Mouse (Mus musculus) Patski (cell line): ENCODE measurements around the gene Slc1a2. TPM values are rescaled to one million over a fixed set of nuclear protein-coding genes. Genes with fewer than 3 reads are reported as not detected.
A peak's percentile ranks its signal among the peaks of the same experiment; 100 is the strongest.

ENCODE experiments used
- ATAC-seq: fragments of 100-300 bp; one replicate; pipeline ENCODE4 v1.8.0; 2021
- CTCF ChIA-PET: fragments of 350-600 bp; sonication (Branson Sonifier 250); formaldehyde crosslinking; loops from one replicate; lab custom pipeline; 2022; ENCODE audit warnings: inconsistent platforms; lab: Charles Lee
- POLR2A ChIA-PET: fragments of 350-600 bp; sonication (Branson Sonifier 250); formaldehyde crosslinking; loops from one replicate; lab custom pipeline; 2022; ENCODE audit warnings: antibody characterized with exemption, inconsistent platforms; lab: Charles Lee
- DNase-seq: peaks from one replicate; pipeline ENCODE4 v3.0.0-alpha.2; 2011; ENCODE audit warnings: low read depth, low spot score
- H3K27me3 ChIP-seq: fragments of 371-371 bp; one replicate; pipeline ENCODE4 v1.5.1; 2021
- CTCF ChIP-seq: fragments of 100-300 bp; IDR thresholded peaks from one replicate; pipeline ENCODE4 v1.5.1; 2021
- in situ Hi-C: fragments of 300-500 bp; cut with MboI; formaldehyde crosslinking; loops from 3 replicates; pipeline ENCODE4 v1.11.1; 2018; ENCODE audit warnings: low pct_unique_long_range_greater_than_20kb, mixed read lengths
- polyA plus RNA-seq: library from polyadenylated mRNA; unstranded; gene quantifications from one replicate; pipeline ENCODE4 v1.2.3, GENCODE M21; 2021

Slc1a2 gene
- polyA plus RNA-seq, 1 experiment from 2014 or later: 0.92 TPM

DNA sequence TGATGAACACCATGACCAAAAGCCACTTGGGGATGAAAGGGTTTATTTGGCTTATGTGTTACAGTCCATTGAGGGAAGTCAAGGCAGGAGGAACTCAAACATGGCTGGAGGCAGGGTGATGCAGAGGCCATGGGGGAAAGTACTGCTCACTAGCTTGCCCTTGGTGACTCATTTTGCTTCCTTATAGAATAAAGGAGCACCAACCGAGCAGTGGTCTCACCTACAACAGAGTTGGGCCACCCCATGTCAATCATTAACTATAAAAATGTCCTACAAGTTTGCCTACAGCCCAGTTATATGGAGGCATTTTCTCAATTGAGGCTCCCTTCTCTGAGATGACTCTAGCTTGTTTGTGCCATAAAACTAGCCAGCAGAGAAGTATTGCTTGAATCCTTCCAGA, 169.4 kb downstream of the Slc1a2 start:
- in situ Hi-C loops: no loop called here
- DNase-seq (no peak), ATAC-seq (no peak)
- CTCF ChIA-PET: interaction anchor here (0.8 to 1.3 kb wide), 3 partner anchors 9 to 196 kb away, joined by 3 to 4 read pairs (median 3); no protein-coding TSS in a partner anchor
- TF ChIP-seq CTCF: no peak
- no peaks in the 10 kb centered on the region for H3K27me3 ChIP-seq
- POLR2A ChIA-PET: interaction anchor here (0.9 kb wide), 1 partner anchor 23 kb away, joined by 3 read pairs; no protein-coding TSS in a partner anchor

GRCm38 (mm10) chr2:102828381-102828780, 169.9 kb downstream of the Slc1a2 start:
- ChIA-PET CTCF (interaction anchor here (1.3 to 1.4 kb wide), 2 partner anchors 18 to 195 kb away, joined by 3 to 4 read pairs; no protein-coding TSS in a partner anchor), POLR2A (no interaction called here)
- H3K27me3 ChIP-seq: no peaks in the 10 kb centered on the region
- in situ Hi-C loops: no loop called here
- no peak for DNase-seq
- peak; percentile 26 for ATAC-seq
- no peak for TF ChIP-seq CTCF

DNA sequence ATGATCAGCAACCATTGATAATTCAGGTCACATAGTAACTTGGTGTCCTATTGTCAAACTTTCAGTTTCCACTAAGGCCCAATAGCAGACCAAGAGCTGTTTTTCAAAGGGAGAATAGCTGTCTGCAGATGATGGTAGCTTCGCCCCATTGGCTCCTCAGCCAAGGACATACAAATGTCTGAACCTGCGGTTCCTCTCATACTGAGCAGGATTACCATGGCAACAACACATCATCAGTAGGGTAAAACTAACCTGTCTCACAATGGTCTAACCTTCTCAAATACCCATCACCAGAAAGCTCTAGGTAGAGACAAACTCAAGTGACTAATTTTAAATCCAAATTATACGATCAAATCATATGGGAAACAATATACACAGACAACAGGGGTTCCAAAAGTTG, 170.7 kb downstream of the Slc1a2 start:
- TF ChIP-seq CTCF: no peak
- peak; percentile 82 for ATAC-seq
- DNase-seq: no peak
- in situ Hi-C loops: no loop called here
- ChIA-PET POLR2A (interaction anchor here (0.6 kb wide), 1 partner anchor 140 kb away, joined by 4 read pairs; no protein-coding TSS in a partner anchor), CTCF (interaction anchor here (1.4 kb wide), 1 partner anchor 19 kb away, joined by 3 read pairs; no protein-coding TSS in a partner anchor)
- no peaks in the 10 kb centered on the region for H3K27me3 ChIP-seq

- no peak for DNase-seq
- TF ChIP-seq CTCF: no peak
- ChIA-PET CTCF (interaction anchor here (1.0 kb wide), 1 partner anchor 13 kb away, joined by 4 read pairs; no protein-coding TSS in a partner anchor), POLR2A (interaction anchor here (0.7 kb wide), 1 partner anchor 64 kb away, joined by 3 read pairs; no protein-coding TSS in a partner anchor)
- no peak for ATAC-seq
- in situ Hi-C loops: no loop called here
- H3K27me3 ChIP-seq: no peaks in the 10 kb centered on the region
These were observed 173.1 kb downstream of the Slc1a2 start for GRCm38 (mm10) chr2:102831547-102831946.

GRCm38 (mm10) chr2:102838179-102838578, 179.7 kb downstream of the Slc1a2 start:
- ATAC-seq (no peak), DNase-seq (no peak)
- H3K27me3 ChIP-seq: no peaks in the 10 kb centered on the region
- CTCF ChIA-PET: no interaction called here
- no peak for TF ChIP-seq CTCF
- in situ Hi-C loops: no loop called here
- POLR2A ChIA-PET: interaction anchor here (1.4 kb wide), 1 partner anchor 63 kb away, joined by 3 read pairs; the partner anchor contains the start of gene Cd44

Other genes with a start within 250 kb of the Slc1a2 start
- gene Fjx1, start 206.2 kb upstream of the Slc1a2 start, polyA plus RNA-seq: 10.4 TPM
- 19.0 TPM for gene Pamr1, start 108.6 kb upstream of the Slc1a2 start, polyA plus RNA-seq
- 145 TPM for gene Cd44, start 243.0 kb downstream of the Slc1a2 start, polyA plus RNA-seq